Mouse (Mus musculus): ENCODE data around the gene Vps45.

- TF ChIP-seq CTCF (IDR thresholded peaks at IDR 0.05; ENCODE audit: low read depth, low read length), result no peak
- TF ChIP-seq GATA1 (IDR thresholded peaks at IDR 0.05; ENCODE audit: borderline replicate concordance, low read length), result no peak
Measured at GRCm38 (mm10) chr3:96039857-96040662, 18.2 kb downstream of the Vps45 start.
